Mouse (Mus musculus) testis, postnatal 14 days (tissue): ENCODE results near the gene Nol6.

Experiments used
- DNase-seq: peaks from one replicate; pipeline ENCODE4 v3.0.0; 2021; ENCODE audit warnings: low spot score

Gene Nol6

GRCm38 (mm10) chr4:41124180-41124951 is at the start of gene Nol6:
Gene Nol6 (minus strand): TSS chr4:41124455.
- DNase-seq: peak; percentile 99

GRCm38 (mm10) chr4:41170970-41171369 is 46.7 kb upstream of the Nol6 start:
- no peak for DNase-seq

- peak; percentile 28 for DNase-seq
These were observed 41.6 kb upstream of the Nol6 start for GRCm38 (mm10) chr4:41165693-41166475.

- DNase-seq: no peak
These were observed 40.7 kb upstream of the Nol6 start for GRCm38 (mm10) chr4:41164974-41165373.

- no peak for DNase-seq
These were observed 37.0 kb upstream of the Nol6 start for GRCm38 (mm10) chr4:41161232-41161631.

GRCm38 (mm10) chr4:41158251-41158650 is 34.0 kb upstream of the Nol6 start:
- no peak for DNase-seq

GRCm38 (mm10) chr4:41156961-41157360 is 32.7 kb upstream of the Nol6 start:
- no peak for DNase-seq

GRCm38 (mm10) chr4:41153146-41153545 is 28.9 kb upstream of the Nol6 start:
- no peak for DNase-seq

- no peak for DNase-seq
These were observed 26.9 kb upstream of the Nol6 start for GRCm38 (mm10) chr4:41151186-41151585.

- DNase-seq: no peak
These were observed 25.6 kb upstream of the Nol6 start for GRCm38 (mm10) chr4:41149891-41150290.

- no peak for DNase-seq
These were observed 18.3 kb upstream of the Nol6 start for GRCm38 (mm10) chr4:41142601-41143000.

GRCm38 (mm10) chr4:41140174-41140875 is 16.1 kb upstream of the Nol6 start:
- DNase-seq: no peak

GRCm38 (mm10) chr4:41136811-41137210 is 12.6 kb upstream of the Nol6 start:
- no peak for DNase-seq

- no peak for DNase-seq
These were observed 12.2 kb upstream of the Nol6 start for GRCm38 (mm10) chr4:41136454-41136805.

GRCm38 (mm10) chr4:41135711-41136453 is 11.6 kb upstream of the Nol6 start, which contains the start of gene Ube2r2:
Gene Ube2r2 (plus strand): TSS chr4:41135743.
- peak; percentile 77 for DNase-seq

GRCm38 (mm10) chr4:41134935-41135710 is 10.9 kb upstream of the Nol6 start:
- DNase-seq: peak; percentile 75

GRCm38 (mm10) chr4:41133529-41134291 is 9.5 kb upstream of the Nol6 start:
- DNase-seq: no peak

GRCm38 (mm10) chr4:41132471-41132870 is 8.2 kb upstream of the Nol6 start:
- no peak for DNase-seq

GRCm38 (mm10) chr4:41129836-41130235 is 5.6 kb upstream of the Nol6 start:
- DNase-seq: no peak

- DNase-seq: no peak
These were observed 5.2 kb upstream of the Nol6 start for GRCm38 (mm10) chr4:41129406-41129805.
